Mouse (Mus musculus): ENCODE results near the gene Htr1d.

Htr1d gene

DNA sequence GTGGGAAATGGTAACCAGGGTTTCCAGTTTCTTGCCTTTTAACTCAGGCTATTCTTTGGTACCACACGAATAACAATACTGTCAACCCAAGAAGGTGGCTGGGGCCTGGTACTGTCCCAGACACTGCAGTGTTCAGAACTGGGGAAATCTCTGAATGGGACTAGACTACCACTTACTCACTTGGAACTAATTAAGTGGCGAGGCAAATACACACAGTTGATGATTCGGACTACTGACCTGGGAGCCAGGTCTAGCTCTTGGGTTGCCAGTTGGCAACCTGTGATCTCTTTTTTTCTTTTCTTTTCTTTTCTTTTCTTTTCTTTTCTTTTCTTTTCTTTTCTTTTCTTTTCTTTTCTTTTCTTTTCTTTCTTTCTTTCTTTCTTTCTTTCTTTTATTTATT is 29.0 kb downstream of the Htr1d start:
- no peak for DNase-seq (ENCODE audit: low spot score)

DNA sequence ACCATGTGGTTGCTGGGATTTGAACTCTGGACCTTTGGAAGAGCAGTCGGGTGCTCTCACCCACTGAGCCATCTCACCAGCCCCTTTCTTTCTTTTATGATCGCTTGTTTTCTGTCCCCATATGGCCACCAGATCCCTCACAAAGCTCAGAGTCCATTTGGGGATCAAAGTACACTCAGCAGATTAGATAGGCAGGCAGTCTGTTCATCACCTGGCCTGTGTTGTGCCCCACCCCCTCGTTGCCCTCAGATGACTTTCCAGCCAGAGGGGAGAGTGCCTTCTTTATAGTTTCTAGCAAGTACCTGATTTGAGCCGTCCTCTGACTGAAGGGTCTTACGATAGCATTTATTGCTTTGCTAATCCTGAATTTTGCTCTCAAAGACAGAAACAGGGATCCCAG is 29.5 kb downstream of the Htr1d start:
- DNase-seq (ENCODE audit: low spot score) = no peak

DNA sequence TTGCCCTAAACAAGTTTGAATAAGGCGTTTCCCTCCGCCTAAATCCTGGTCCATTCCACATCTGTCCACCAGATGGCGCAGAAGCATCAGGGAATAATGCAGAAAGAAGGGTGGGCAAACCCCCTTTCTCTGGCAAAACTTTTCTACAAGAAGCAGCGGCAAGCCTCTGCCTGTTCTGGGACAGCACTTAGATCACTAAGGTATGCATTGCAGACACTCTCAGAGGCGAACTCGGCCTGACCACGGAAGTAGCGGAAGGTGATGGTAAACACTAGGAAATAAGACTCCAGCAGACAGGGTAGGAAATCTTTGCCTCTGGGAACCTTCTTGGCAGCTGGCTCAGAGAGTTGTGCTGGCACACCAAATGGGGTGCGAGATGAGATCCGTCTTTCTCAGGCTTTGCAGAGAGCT is 31.5 kb downstream of the Htr1d start:
- DNase-seq (ENCODE audit: low spot score) = peak; percentile 89

GRCm38 (mm10) chr4:136456516-136457218 is 33.3 kb downstream of the Htr1d start:
- DNase-seq (ENCODE audit: low spot score) = no peak

GRCm38 (mm10) chr4:136458276-136458675 is 35.0 kb downstream of the Htr1d start:
- no peak for DNase-seq (ENCODE audit: low spot score)

DNA sequence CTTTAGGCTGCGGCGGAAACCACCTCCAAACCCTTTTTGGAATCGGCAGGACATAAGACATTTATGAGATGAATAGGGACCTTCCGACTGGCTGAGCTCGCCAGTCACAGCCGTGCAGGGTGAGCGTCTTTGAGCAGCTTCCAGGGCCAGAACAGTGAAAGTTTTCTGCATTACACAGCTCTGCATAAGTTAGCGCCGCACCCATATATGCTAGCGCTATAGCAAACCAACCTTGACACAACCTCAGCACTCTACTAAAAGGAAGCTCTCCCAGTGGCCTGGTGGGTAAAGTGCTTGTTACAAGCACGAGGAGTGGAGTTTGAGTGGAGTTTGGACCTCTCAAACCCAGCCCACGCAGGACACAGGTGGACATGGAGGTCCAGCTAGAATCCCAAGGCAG is 35.9 kb downstream of the Htr1d start:
- DNase-seq (ENCODE audit: low spot score) = no peak

GRCm38 (mm10) chr4:136461206-136461605 is 37.9 kb downstream of the Htr1d start:
- DNase-seq (ENCODE audit: low spot score) = no peak

DNA sequence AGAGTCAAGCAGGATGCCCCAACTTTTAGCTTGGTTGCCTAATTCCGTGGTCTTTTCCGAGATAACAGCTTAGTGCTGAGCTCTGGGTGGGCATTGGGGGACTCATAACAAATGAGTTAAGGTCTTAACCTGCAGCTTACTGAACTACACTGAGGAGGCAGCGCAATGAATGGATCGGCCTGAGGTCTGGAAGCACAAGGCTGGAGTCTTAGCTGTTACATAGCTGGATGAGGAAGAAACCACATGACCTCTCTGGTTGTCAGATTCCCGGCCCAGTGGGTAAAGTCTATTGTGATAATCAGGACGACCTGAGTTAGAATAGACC is 38.4 kb downstream of the Htr1d start:
- DNase-seq (ENCODE audit: low spot score) = no peak

DNA sequence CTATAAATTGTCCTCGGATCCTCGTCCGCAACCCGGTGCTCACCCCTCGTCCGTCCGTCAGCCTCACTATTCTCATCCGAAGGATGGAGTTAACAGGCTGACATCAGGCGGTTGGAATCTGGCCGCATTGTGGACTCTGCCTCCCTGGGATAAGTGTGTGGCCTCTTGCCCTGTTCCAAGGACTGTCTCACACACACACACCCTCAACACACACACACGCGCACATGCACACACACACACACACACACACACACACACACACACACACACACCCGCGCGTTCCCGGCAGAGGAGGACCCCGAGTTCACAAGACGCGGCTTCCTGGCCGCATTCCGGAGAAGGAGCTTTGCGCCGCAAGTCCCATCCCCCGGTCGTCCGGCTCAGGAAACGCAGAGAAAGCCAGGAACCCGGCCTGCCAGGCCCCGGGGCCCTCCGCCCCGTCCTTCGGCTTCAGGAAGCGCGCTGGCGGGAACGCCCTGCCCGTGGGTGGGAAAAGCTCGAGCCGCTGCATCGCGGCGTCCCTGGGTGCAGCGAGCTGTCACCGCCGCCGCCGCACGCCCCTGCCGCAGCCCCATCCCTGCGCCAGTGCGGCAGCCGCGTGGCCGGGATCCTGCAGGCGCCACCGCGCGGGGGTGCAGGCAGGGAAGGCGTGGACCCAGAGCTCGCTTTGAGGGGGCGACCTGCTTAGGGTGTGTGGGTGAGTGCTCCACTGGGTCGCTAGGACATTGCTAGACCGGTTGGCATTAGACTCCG is 38.9 kb downstream of the Htr1d start, which contains the start of gene 6030445D17Rik:
Gene 6030445D17Rik, plus strand, starts transcription at position 165 of the 753 bp plus-strand sequence.
- peak; percentile 78 for DNase-seq (ENCODE audit: low spot score)

DNA sequence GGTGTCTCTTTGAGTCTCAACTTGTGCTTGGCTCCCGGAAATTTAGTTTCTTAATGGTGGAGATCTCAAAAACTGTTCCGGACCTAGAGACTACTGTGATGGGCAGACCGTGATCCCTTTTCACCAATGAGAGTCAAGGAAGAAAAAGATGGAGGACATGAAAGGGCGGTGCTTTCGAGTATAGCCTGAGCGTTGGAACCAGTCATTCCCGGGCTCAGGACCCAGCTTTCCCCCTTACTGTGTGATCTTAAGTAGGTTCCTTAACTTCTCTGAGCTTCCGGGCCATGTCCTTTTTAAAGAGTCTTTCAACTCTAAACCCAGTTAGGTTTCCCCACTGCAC is 39.5 kb downstream of the Htr1d start:
- no peak for DNase-seq (ENCODE audit: low spot score)

DNA sequence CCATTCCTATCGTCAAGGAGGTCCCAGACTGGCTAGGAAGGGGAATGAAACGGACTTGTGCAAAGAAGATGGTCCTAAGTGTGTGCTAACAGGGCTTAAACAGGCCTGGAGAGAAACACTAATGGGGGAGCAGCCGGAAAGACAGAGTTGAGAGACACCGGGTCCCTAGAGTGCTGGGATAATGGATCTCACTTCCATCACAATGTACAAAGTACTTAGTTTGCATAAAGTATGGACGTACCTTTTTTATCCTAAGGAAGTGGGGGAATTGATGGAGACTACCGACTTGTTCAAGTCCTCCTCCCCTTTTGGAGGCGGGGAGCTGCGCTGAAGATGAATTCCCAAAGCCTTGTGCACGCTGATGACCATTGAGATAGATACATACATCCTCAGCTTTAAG is 40.1 kb downstream of the Htr1d start:
- no peak for DNase-seq (ENCODE audit: low spot score)

- peak; percentile 65 for DNase-seq (ENCODE audit: low spot score)
Observed at GRCm38 (mm10) chr4:136466226-136466625, 42.9 kb downstream of the Htr1d start.

GRCm38 (mm10) chr4:136468553-136469327 is 45.4 kb downstream of the Htr1d start:
- peak; percentile 51 for DNase-seq (ENCODE audit: low spot score)

DNA sequence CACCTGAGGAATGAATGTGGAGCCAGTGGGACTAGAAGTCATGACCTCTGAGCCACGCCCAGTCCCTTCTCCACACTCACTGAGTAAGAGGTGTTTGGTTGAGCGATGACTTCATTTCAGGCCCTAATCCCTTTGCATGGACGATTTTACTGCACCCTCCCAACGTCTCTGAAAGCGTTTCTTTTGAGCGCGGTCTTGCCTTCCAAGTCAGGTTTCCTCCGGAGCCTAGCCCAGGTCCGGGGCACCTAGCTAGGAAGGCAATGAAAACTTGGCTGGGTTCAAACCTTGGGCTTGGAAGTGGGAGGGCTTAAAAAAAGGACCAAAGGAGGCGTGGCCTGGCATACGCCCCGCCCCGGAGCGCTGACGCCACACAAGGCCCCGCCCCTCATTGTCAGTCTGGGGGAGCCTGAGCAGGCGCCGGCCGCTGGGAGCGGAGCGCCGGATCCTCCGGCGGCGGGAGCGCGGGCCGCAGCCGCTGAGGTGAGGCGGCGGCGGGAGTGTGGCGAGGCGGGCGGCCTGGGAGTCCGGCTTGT is 46.1 kb downstream of the Htr1d start, which contains the start of gene Luzp1:
Gene Luzp1, plus strand, starts transcription at position 391 of the 533 bp plus-strand sequence.
- DNase-seq (ENCODE audit: low spot score) = peak; percentile 97

GRCm38 (mm10) chr4:136469941-136470346 is 46.6 kb downstream of the Htr1d start:
- DNase-seq (ENCODE audit: low spot score) = no peak

DNA sequence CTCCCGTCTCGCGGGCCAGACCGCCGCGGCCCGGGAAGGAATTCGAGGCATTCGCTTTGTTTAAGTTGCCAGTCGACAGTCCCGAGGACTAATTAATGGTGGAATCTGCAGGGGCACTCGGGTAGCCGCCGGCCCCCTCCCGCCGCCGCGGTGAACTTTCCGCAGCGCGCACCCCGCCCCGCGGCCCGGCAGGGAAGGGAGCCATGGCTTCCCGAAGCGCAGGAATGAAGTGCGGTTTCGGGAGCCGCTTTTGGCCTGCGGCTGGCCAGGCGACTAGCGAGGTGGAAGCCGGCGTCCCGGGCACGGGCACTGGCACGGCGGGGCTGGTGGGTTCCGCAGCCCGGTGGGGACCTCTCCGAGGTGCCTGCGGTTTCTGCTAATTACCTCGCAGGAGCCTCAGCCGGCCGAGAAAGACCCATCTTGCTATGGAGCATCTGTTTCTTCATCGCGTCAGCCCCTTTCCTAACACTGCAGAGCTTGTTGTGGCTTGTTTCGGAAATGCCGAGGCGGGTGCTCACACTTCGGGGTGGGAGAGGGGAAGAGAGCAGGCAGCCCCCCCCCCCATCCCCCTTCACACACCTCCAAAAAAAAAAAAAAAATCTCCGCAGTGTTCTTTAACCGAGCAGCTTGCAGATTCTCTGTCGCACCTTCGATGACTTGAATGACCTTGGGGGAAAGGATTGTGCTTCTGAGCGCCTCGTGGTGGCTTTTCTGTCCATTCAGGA is 47.2 kb downstream of the Htr1d start:
- DNase-seq (ENCODE audit: low spot score) = peak; percentile 75

DNA sequence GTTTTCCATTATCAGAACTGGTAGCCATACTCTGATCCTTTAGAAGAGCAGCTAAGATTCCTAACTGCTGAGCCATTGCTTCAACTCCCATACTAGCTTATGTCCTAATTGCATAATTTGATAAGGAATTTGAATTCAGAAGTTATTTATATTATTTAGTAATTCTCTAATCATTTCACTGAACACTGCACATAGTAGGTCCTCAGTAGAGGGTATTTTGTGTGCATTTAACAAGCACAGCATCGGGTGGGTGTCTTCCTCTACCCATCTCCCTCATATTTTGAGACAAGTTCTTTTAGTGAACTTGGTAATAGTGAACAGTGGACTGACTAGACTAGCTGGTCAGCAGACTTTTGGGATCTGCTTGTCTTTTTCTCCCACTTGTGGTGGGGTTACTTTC is 53.4 kb downstream of the Htr1d start:
- DNase-seq (ENCODE audit: low spot score) = no peak

DNA sequence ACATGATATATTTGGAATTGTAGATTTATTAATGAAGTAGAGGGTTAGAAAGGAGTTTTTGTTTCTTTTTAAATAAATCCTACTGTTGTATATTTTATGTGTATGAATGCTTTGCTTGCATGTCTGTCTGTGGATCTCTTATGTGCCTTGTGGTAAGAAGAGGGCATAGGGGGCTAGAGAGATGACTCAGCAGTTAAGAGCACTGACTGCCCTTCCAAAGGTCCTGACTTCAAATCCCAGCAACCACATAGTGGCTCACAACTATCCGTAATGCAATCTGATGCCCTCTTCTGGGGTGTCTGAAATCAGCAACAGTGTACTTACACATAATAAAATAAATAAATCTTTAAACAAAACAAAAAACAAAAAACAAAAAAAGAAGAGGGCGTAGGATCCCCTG is 63.2 kb downstream of the Htr1d start:
- no peak for DNase-seq (ENCODE audit: low spot score)
